Mouse (Mus musculus): ENCODE measurements at regions not wholly inside any gene's neighbourhood (a gene's known extent, or its start where the extent isn't known, plus 50 kb on each side); places are given as distances from the start of the nearest gene placed in this dataset.

DNA sequence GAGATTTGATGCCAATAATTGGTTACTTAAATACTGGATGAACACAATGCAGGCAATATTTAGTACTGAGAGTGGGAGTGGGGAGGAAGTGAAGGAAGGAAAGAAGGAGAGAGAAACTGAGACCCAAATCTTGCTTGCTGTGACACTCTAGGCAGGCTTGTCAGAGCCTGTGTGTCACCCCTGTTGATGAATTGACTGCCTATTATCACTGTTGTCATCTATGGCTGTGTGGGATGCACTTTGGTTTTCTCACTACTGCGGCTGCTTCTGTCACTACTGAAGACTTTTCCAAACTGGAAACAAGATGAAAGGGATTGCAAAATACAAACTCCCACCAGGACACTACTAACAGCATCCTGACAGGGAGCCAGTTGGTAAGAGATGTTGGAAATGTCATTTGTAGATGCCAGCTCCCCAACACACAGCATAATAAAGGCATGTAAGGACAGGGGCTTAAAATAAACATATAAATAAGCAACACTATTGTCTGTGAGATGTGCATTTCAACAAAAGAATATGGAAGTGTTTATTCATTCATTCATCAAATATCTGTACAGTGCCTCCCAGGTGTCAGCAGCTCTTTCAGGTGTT lies 207.0 kb upstream of the Ufl1 start:
- no peak for DNase-seq

DNA sequence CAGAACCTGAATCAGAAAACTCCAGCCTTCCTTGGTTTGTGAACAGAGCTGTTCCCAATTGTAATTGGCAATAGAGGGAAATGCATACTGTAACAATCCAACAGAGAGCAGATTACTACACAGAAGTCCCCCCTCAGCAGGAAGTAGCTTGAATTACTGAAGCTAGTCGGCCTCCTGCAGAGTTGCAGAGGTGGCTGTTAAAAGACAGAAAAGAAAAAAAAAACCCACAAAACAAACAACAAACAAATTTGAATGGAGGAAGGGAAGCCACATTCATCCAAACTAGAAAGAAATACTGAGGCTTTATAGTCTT lies 202.0 kb upstream of the Ufl1 start:
- DNase-seq: no peak

DNA sequence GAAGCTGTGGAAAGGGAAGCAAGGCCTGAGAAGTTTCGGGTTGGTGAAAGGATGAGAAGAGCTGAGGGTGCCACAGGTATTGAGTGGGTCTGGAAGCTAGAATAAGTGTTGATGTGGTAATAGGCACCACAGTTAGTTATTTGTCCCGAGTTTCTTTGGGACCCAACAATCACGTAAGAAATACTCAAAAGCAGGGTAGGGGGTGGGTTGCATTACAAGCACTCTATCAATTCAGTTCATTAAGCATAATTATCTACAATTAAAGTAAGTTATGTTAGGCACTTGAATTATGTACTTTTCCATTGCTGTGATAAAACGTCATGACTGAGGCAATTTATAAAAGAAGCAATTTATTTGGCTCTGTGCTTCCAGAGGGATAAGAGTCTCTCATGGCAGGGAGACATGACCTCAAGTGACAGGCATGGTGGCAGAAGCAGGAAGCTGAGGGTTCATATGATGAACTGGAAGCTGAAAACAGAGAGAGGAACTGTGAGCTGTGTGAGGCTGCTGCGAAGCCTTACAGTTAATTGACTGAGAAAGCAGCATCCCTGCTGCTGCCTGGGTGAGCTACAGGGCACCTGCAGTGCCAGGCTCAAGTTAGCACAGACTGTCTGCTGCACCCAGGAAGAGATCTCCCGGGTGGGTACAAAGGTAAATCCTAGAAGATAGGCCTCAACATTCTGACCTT lies 201.5 kb upstream of the Ufl1 start:
- peak; percentile 2 for DNase-seq

DNA sequence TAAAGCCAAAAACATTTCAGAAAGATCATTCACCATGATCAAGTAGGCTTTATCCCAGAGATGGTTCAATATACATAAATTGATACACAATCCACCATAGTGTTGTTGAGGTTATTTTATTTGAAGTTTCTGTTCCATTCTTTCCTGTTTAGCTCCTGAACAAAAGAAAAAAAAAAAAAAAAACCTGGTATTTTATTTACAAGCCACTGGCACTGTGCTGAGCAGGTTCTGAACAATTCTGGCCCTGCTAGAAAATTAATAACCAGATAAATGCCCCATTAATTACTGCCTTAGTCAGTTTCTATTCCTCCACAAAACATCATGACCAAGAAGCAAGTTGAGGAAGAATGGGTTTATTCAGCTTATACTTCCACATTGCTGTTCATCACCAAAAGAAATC lies 191.4 kb upstream of the Ufl1 start:
- no peak for DNase-seq

DNA sequence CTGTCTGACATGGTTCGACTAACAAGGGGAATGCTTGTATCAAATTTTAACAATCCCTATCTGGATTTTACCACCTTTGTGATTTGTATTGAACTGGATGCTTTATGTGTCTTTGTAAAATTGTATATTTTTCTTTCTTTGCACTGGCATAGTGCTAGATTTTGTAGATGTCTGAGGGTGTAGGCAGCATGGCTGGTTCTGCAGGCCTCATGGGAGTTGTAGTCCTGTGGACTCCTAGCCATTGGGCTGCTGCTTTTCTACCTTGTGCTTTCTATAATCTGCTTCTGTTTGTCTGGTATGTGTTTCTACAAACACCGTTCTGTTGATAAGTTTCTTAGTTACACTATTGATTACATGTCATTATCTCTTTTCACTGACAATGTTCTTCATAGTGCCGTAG lies 184.9 kb upstream of the Ufl1 start:
- no peak for DNase-seq

DNA sequence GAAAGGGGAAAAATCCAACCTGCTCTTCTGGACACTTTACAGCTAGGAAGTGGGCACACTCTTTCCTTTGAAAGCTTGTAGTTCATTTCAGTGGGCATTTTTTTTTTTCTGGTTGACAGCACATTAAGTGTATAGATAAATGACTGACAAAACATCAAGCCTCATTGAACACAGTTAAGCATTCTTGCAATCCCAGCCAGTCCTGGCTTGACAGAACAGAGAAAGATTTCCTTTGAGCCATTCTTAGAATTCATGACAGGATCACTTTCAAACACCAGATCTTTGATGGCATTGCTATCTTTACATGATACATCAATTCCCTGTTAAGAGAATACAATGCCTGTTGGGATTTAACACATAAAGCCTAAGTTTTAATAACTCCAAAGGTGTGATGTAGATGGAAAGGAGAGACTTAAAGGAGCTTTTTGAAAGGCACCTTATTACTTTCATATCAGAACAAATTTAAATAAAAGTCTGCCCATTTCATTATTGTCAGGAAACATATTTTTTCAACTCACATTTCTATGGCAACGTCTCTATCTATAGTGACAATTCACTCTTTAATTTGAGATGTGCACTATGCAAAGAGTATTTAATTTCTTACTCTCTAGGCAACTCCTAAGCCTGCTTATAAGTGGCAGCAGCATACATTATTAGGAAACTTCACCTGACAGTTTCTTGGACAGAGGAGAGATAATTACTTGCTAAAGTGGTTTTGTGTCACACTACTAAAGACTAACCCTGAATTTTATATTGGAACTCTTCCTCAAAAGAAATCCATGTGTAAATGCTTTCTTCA lies 183.4 kb upstream of the Ufl1 start:
- no peak for DNase-seq

DNA sequence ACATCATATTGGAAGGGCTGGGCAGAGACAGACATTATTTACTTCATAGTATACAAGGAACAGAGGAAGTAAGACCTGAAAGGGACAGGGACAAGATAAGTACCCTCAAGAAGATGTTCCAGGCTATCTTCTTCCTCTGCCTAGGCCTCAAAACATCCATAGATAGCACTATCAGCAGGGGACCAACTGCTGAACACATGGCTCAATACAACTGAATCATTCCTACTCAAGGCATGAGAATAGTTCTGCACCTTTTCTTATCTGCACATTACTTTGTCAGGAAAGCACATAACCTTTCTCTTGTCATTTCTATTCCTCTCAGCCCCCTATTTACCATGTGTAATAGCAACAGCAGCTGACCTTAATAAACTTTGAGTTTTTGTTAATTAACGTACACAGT lies 182.4 kb upstream of the Ufl1 start:
- DNase-seq: no peak

DNA sequence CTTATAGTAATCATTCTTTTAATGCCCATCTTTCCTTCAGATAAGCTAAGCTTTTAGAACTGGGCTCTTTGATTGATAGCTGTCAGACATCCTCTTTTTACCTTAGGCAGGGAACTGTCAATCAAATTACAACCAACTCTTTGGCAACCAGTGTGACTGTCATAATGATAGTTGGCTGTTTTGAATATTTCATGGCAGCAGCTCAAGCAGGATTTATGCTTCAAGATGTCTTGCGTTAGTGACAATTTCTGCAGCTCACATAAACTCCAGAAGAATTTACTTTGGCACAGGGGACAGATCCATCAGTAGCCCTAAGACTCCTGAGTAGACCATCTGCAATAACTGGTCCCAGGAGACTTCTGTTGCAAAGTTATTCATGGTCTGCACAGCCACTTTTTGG lies 178.5 kb upstream of the Ufl1 start:
- no peak for DNase-seq

DNA sequence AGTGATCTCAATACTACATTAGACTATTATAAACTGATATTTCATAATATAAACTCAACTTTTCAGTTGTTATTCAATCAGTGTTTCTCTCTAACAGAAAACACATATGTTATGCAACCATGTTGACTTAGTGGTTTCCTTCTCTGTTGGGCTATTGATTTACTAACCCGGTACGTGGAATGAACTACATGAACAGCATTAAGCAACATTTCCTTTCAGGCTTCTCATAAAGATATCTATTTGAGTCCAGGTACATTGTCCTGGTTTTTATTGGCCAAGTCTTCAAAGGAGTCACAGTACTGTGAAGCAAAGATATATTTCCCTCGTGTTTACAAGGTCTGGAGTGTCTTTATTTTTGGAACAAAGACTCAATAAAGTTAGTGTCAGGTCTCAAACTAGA lies 173.1 kb upstream of the Ufl1 start:
- DNase-seq: no peak

DNA sequence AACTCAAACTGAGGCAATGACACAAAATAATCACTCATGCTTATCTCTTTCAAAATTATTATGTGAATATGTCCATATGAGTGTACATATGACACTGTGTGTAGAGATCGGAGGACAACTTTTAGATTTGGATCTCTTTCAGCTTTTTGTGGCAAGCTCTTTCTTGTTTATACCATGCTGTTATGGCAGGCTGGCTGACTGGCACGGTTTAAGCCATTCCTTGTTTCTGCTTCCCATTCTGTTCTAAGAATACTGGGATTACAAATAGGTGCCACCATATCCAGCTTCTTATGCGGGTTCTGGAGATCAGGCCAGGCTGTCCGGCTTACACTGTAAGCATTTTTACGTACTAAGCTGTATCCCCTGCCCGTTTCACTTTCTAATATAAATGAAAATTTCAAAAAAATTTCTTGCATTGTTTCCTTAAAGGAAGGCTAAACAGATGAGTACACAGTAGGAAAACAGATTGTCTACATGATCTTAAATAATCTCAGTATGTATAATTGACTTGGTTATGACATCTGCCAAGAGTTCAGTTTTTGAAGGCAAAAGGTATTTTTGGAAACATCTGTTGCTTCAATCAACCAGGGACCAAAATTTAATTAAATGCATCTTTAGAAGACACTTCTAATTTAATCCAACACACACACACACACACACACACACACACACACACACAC lies 171.6 kb upstream of the Ufl1 start:
- no peak for DNase-seq

DNA sequence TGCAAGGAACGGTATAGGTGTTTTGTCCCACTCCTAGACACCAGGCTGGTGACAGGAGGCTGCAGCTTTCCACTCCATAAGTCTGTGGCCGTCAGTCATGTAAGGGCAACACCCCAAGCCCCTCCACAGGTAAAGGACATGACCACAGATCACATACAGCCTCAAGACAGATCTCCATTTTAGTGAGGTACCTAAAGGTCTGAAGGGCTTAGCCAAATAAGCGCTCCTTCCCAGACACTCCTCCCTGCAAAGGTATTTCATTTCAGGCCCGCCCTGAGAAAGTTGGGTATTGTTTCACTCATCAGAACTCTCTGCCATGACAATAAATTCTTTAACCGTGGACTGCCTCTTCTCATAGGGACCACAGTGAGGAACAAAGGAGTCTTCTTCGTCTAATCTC lies 170.2 kb upstream of the Ufl1 start:
- no peak for DNase-seq

DNA sequence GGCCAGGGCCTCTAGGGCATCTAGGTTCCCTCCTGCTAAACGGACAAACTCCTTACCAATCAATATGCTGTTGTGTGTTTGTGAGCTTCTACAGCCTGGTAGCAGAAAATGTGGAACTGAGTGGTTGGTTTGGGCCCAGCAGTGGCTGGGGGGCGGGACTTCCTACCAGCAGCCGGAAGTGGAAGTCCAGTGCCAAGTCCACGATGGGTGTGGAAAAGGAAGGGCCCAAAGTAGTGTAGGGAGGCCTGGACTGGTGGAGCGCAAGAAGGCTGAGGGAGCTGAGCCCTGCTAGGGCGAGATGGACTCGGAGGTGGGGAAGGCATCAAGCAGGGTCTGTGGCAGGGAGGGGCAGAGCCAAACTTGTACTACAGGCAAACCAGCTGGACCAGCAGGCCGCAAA lies 150.6 kb upstream of the Ufl1 start:
- DNase-seq: no peak

DNA sequence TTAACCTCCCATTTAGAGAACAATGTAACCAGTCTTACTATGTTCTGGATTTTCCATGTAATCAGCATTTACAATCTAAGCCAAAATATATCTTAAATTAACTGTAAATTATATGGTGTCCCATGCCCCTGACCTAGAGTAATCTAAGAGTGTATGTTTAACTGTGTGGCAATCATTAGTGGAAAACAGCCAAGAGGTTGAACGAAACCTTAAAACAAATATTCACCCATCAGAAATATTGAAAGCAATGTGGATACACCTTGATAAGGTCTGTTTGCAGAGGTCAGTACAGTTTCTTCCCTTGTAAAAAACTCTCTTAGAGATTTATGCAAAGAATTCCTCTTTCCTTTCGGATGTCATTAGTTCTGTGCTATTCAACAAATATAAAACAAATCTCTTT lies 134.7 kb upstream of the Ufl1 start:
- DNase-seq: no peak

DNA sequence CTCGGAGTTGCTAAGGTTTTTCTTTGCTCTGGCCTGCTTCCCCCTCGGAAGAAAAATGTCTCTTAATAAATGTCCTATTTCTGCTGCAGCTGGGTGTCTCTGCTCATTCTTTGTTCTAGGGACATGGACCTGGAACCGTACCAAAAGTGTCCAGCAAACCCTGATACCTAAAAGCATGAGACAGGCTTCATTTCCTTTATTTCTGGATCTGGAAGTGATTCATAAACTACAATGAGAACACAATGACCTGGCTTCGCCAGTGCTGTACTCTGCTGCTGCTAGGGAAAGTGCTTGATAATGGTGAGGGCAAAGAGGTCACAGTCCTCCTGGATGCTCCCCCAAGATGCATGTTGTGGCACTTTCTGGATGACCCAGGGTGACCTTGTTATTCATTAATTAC lies 128.8 kb upstream of the Ufl1 start:
- no peak for DNase-seq

DNA sequence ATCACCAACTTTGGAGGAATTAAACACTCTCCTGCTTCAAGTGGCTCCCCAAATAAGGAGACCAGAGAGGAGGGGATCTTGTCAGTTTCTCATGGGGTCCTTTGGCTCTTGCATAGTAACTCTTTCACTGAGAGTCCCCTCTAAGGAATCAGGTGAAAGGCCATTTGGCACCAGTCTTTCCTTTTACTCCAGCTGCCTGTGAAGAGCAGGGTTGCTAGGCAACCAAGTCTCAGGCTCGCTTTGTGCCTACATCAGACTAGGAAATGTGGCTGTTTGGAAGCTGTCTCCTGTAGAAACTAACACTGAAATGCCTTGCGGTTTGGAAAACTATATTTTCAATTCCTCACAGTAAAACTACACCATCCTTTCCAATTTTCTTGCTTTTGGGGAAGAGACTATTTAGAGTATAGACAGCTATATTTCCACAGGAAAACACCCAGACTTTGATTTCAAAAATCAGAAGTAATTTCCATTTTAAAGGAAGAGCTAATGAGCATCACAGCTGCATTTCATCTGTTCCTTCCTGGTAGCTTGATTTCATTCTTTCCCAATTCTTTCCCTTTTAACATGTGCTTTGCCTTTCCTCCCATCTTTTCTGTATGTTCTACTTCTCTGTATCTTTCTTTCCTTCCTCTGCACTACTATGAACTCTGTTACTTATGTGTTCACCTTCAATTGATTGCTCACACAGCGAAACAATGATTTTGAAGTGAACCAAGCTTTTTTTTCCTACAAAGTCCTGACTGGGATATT lies 127.3 kb upstream of the Ufl1 start:
- no peak for DNase-seq

DNA sequence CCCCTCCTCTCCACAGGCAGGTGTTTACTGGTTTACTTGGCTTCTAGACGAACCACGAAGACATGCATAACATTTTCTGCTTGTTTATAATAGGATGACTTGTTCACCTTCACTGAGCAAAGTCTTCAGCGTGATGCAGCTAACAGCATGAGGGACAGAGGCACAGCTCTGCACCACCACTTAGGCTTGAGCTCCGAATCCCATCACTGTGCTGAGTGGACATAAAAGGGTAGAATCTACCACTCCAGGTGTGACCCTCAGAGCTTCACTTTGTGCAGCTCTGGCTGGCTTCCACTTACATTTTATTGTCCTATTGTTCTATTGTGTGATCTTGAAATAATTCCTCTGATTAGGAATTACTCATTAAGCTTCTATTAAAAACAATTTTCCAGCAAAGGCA lies 126.2 kb upstream of the Ufl1 start:
- DNase-seq: no peak

DNA sequence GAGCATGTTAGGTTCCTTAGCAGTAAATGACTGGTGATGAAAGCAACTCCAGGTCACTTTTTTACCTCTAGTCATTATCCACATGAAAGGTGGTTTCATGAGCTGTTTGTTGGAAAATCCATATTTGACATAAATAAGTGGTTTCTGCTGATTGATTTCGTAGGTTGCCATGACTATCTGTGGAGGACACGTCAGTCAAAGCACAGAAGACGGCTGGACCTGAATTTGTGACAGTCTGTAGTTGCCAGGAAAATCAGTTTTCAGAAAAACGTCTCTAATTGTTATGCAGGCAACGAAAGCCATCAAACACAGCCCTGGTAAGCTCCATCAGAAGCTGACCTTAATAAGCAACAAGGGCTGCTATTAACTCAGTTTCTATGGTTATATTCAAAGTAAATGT lies 107.9 kb upstream of the Ufl1 start:
- DNase-seq: no peak

DNA sequence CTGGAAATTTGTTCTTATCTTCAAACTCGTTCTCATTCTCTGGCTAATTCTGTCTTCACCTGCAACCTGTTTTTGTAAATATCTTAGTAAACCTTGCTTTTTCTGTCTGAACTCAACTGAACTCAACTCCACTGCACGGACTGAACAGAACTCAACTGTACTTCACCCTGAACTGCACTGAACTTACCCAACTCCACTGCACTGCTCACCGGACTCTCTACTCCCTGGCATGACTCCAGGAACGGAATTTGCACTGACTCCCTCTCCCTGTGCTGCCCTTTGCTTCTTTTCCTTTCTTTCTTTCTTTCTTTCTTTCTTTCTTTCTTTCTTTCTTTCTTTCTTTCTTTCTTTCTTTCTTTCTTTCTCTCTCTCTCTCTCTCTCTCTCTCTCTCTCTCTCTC lies 90.4 kb upstream of the Ufl1 start:
- no peak for DNase-seq

DNA sequence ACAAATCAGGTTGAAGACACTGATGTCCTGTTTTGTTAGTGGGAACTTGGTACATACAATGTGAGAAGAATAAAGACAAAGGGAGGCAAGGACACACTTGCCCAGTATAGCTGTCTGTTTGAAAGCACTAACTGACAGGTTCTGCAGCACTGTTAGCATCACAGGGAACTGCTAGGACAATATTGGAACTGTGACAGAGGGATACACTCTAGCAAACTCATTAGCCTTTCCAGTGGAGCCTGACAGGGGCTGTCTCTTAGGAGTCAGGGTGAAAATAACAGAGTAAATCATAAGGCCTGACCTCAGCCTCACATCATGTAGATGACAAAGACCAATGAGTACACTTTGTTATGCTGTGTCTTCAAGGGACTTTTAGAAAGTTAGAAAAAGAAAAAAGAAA lies 82.8 kb upstream of the Ufl1 start:
- DNase-seq: no peak

DNA sequence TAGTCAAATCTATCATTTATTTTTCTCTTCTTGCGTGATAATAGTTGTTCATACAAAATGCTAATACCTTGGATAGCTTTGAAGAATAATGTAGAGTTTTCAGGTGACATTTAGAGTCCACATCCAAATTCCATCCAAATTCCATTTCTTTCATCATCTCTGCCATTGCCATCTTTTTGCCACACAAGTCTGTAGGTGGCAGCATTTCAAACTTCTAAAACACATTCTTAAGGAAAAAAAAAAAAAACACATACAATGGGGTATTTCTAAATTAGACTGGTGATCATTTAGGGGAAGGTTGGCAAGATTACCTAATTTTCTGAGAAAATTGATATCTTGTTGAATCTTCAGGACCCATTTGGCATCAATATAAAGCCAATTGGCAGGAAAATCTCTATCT lies 56.0 kb upstream of the Ufl1 start:
- no peak for DNase-seq
